Mouse (Mus musculus) left cerebral cortex, adult 2 months (tissue): ENCODE data around the gene Pax9. TPM values are rescaled to one million over a fixed set of nuclear protein-coding genes. Genes with fewer than 3 reads are reported as not detected.

Experiments used
- DNase-seq, 2 experiments: peaks; one replicate each; pipeline ENCODE4 v3.0.0; 2021 to 2022; ENCODE audit warnings: low spot score in 2 of 2, mixed read lengths in 1 of 2; ENCODE audit errors: extremely low spot score in 1 of 2
- H3K27ac ChIP-seq: fragments of 200-600 bp; 2 replicates; pipeline ENCODE4 v1.8.1; 2022
- H3K4me3 ChIP-seq: fragments of 200-600 bp; 2 replicates; pipeline ENCODE4 v1.8.1; 2022
- CTCF ChIP-seq: fragments of 200-600 bp; IDR thresholded peaks from 2 replicates; pipeline ENCODE4 v1.8.1; 2022; ENCODE audit warnings: antibody characterized with exemption, mild to moderate bottlenecking, moderate library complexity
- intact Hi-C: fragments of 180-260 bp; cut with DNase I; formaldehyde crosslinking; loops from one replicate; pipeline ENCODE4 v1.15.1; 2025
- total RNA-seq, 2 experiments: library from RNA; stranded (reverse); gene quantifications; 2 replicates each; pipeline ENCODE4 v1.2.3; 2021

The Pax9 gene
- total RNA-seq, 2 experiments from 2014 or later = not detected

DNA sequence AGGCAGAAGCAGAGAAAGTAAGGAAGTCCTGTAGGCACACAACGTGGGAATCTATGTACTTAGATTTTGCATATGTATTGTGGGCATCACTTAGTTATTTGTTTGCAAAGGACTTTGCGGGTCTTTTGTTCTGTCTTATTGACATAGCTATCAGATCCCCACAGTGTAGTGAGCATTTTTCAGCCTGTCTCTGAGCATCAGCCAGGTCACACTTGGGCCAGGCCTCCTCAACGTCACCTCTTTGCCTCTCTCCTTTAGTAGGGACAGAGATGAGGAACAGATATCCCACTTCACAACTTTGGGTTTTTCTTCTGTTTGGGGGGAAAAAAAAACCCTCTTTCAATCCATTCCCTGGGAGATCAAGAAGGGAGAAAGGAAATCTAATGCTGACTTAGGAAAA lies 7.8 kb downstream of the Pax9 start:
- no peak for DNase-seq
- Histone ChIP-seq H3K27ac (no peak overlapping the region), H3K4me3 (no peak overlapping the region)
- intact Hi-C loops = loop anchor here (5.0 kb wide), 2 partner anchors 162 to 288 kb away; partner anchors contain the start of gene Nkx2-1
- TF ChIP-seq CTCF = no peak

DNA sequence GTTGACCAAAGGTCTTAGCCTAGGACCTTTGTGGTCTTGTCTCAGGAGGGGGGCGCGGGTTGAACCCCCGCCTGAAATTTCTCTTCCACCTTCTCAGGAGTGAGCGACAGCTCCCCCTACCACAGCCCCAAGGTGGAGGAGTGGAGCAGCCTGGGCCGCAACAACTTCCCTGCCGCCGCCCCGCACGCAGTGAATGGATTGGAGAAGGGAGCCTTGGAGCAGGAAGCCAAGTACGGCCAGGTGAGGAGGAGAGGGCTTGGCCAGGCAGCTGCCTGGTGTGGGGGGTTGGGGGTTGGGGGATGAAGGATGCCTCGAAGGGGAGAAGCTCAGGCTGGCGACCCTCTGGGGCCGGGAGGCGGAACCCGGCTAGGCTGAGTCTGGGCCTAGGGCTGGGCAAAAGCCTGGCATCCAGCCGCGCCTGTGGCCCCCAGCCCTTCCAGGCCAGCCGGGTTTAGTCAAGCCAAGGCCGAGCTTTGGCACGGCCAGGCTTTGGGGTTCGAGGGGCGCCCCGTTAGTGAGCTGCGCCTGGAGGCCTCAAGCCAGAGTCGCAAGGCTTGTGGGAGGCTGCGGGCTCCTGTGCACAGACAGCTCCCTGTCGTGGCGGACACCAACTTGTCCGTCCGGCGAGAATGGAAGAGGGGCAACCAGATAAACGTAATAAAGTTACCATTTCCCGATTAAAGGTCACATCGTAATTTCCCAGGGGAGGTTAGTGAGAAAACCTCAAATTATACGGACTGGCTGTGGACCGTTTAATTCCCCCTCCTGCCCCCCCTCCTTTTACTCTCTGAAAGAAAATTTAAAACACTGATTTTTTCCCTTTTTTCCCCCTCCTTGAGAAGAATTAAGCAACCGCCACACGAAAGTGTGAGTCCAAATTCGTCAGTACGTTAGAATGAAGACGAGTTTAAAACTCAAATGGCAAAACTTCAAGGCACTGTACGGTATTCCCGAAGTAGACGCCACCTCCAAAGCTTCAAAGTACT lies 8.6 kb downstream of the Pax9 start:
- no peak overlapping the region for H3K4me3 ChIP-seq
- no peak for TF ChIP-seq CTCF
- no peak overlapping the region for H3K27ac ChIP-seq
- DNase-seq = no peak
- intact Hi-C loops = loop anchor here (5.0 kb wide), 2 partner anchors 163 to 287 kb away; partner anchors contain the start of gene Nkx2-1

DNA sequence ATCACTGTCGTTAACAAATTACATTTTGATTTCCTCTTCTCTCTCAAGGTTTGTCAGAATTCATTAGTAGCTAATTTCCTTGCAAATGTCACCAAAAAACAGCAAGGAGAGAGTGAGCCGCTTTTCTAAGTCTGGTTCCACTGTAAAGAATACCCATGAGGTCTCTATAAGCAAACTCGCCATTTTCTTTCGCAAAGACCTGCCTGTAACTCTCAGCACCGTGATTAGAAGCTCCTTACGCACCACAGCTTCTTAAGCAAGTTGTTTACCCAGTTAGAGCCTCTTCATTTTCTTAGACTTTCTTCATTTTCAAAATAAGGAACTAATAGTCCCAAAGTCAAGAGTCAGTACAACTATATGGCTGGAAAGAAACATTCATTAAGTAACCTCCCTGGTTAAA lies 9.4 kb downstream of the Pax9 start:
- Histone ChIP-seq H3K27ac (no peak overlapping the region), H3K4me3 (no peak overlapping the region)
- intact Hi-C loops = no loop called here
- no peak for DNase-seq
- TF ChIP-seq CTCF = no peak

DNA sequence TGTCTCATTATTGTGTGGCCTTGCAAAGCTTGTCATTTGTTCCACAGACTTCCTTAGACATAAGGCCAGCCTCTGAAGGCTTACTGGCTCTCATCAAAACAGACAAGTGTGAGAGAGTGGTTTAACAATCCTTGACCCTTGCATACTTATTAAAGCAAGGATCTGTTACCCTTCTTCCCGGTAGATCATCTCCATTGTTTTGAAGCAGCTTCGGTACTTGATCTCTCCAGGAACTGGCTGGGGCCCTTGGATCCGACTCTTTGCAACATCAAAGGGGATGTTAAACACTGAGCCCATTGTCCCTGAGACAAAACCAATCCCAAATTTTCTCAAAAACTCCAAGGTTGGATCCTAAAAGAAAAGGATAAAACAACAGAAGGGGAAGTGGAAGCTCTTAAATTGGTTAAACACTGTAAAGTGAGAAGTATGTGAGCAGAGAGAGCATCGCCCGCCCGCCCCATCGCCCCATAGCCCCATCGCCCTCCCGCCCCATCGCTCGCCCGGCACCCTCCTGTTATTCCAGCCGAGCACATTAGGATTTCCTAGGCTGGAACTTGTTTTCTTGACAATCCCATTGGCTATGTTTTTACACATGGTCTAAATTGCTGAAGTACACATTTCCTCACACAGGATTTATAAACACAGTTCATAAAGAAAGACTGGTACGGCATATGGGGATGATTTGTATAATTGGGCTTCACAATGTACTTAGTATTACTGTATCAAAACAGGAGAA lies 26.6 kb downstream of the Pax9 start:
- Histone ChIP-seq H3K27ac (no peak overlapping the region), H3K4me3 (no peak overlapping the region)
- intact Hi-C loops = no loop called here
- DNase-seq = no peak
- no peak for TF ChIP-seq CTCF

DNA sequence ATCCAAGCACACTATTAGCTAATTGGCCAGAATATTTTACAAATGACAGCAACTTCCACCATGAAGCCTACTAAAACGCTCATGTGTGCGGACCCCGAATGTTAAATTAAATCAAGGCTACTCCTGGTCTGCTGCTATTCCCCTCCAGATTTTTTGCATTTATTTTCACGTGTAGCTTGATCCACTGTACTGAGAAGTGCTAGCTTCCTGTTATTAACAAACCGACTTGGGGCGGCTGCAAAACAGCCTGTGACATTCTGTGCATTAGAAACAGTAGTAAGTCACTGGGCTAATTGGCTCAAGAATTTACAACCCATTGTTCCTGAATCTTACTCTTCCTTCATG lies 27.1 kb downstream of the Pax9 start:
- no peak overlapping the region for H3K4me3 ChIP-seq
- no peak overlapping the region for H3K27ac ChIP-seq
- DNase-seq = no peak
- TF ChIP-seq CTCF = no peak
- intact Hi-C loops = no loop called here

DNA sequence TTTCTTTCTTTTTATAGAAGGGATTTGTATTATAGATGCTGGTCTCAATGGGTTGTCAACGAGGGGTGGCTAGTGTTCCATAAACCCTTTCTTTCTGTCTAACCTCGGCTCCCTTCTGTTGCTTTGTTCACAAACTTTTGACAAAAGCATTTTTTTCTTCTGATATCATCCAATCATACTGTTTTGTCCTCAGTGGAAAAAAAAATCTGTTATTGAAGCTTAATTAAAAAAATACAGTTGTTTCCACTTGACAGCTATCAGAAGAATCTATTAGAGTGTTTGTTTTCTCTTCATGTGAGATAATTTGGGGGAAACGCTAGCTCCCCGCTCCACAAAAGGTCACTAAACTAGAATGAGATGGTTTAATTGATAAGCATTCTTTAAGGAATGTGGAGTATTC lies 36.1 kb downstream of the Pax9 start:
- no peak for DNase-seq
- Histone ChIP-seq H3K4me3 (no peak overlapping the region), H3K27ac (no peak overlapping the region)
- intact Hi-C loops = no loop called here
- no peak for TF ChIP-seq CTCF

DNA sequence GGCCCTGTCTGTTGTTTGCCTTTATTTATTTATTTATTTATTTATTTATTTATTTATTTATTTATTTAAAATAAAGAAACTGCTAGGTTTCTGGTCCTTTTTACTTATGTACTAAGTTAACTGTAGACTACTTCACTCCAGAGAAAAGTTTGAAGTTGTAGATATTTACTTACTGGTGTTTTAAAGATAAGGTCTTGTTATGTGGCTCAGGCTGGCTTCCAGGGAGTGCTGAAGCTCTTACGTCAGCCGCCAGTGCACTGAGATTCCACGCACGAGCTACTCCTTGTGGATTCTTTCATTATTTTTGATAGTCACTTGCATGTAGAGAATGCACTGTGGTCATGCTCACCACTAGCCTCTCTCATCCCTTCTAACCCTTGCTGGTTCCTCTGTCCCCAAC lies 45.5 kb downstream of the Pax9 start:
- intact Hi-C loops = no loop called here
- no peak for TF ChIP-seq CTCF
- no peak overlapping the region for H3K4me3 ChIP-seq
- no peak for DNase-seq
- H3K27ac ChIP-seq = no peak overlapping the region

Other genes with a start within 250 kb of the Pax9 start
- under 1 TPM; 0.29 to 0.79 TPM for gene Nkx2-1, start 154.9 kb upstream of the Pax9 start, total RNA-seq
- not detected for gene Nkx2-9, start 78.5 kb upstream of the Pax9 start, total RNA-seq